Mouse (Mus musculus) retina, adult 2 months (tissue): ENCODE results near the gene Gjd3.

ENCODE experiments used
- DNase-seq: peaks from one replicate; pipeline ENCODE4 v3.0.0-alpha.2; 2012; ENCODE audit warnings: low read depth, low spot score

Gjd3 gene

DNA sequence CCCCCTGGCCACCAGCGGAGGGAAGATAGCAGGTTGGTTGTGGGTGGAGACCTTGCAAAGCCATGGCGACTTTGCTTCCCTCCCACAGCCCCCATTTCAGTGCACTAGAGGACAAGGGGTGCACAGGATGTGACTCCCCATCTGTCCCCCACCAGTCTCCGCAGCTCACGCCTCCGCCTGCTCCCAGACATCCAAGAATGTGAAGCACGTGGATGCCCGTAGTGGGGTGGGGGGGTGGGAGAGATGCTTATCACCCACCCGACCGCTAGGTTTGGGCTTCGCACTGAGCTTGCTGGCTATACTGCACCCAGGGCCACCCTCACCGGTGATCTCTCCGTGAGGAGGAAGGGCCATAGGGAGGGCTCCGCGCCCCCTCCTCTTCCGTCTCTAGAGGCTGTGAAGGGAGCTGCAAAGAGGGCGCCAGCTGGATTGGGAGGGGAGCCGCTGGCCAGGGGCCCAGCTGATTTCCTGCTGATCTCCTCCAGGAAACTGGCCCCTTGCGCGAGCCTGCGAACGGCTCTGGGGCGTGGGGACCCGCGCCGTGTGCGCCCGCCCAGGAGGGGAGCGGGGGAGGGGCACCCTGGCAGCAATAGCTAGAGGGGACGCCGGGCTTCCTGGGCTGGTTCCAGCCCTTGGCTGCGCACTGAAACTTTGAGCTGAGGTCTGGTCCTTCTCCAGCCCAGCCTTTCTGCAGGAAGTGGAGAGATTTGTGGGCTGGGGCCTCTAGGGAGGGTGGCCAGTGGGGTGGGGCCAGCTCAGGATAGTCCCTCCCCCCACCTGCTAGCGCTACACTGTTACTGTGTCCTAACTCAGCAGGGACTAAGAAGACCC is 19.4 kb downstream of the Gjd3 start:
- DNase-seq: no peak

DNA sequence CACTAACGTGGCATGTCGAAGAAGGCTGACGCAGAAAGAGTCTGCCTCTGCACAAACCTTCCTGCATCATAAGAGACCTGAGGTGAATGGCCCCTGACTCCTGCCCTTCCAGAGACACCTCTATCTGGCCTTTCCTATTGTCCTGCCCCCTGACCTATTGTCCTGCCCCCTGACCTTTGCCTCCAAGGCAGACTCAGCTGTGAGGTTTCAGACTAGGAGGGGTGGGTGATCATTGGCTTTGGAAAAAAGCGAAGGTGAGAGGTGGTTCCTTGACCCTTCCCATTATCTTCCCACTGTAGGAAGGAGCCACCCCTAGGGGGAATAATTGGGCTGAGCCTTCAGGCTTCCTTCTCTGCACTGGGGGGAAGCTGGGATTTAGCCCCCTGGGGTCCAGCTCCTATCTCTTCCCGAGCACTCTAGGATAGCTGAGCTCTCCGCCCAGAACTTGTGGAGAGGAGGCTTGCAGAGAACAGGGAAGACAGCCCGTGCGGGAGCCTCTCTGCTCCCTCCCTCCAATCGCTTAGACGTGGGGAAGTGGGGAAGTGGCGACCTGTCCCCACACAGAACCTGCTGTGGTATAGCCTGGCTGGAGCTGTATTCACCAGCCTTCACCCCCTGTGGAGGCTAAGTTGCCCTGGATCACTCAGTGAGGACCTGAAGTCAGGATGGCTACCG is 20.3 kb downstream of the Gjd3 start:
- DNase-seq: no peak

DNA sequence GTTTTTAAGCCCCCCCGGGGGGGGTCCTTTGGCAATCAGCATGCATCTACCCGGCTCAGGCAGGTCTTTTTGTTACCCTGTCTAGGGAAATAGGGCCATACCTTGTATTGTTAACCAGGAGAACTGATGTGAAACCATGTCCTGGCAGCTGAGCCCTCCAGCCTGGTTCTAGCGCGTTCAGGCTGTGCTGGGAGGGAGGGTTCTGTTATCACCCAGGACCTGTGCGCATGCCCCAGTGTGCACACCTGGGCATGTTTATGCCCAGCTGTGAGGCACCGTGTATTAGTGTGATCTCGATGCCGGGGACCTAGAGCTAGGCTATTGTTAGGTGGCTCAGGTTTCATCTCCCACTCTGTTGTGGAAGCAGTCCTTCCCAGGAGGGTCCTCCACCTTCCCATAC is 21.1 kb downstream of the Gjd3 start:
- no peak for DNase-seq

DNA sequence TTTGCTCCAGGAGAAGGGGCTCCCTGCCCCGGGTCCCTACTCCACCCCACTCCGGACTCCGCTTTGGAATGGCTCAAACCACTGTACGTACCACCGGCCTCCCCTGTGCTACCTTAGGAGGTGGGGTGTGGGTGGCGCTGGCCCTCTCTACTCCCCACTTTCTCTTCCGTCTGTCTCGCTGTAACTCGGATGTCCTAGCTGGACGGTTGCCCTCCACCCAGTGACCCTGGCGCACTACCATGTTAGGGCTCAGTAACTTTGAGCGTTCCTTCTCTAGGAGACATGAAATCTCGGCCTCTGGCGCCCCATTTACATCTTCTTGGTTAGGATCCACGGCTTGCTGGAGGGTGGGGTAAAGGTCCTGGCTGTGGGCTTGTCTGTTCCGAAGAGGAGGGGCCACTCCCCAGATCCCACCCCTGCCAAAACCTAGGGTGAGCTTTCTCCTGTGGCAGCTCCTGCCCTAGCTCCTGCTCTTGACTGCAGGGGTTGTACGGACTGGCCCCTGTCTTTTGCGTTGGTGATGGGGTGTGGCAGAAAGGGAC is 21.7 kb downstream of the Gjd3 start:
- no peak for DNase-seq

DNA sequence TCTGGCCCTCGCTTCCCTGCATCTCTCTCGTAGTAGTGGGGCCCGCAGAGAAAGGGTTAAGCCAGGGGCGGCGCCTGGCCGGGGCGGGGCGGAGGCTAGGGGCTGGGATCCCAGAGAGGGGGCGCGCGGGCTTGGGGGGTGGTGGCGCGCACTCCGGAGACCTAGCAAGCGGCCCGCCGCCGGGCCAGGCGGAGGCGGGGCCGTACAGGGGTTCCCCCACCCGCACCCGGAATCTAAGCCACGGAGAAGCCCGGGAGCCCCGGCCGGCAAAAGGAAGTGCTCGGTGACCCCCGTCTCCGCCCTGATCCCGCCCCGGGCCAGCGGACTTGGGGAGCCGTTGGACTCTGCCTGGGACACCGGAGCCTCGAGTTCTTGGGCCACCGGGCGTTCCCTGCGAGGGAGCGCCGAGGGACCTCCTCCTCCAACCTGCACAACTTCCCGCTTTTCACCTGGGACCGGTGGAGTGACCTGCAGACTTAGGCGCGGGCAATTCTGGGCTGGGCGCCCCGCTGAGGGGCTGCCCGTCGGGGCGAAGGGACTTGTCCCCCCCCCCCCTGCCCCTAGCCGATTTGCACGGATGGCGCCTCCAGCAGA is 22.4 kb downstream of the Gjd3 start:
- DNase-seq: no peak

DNA sequence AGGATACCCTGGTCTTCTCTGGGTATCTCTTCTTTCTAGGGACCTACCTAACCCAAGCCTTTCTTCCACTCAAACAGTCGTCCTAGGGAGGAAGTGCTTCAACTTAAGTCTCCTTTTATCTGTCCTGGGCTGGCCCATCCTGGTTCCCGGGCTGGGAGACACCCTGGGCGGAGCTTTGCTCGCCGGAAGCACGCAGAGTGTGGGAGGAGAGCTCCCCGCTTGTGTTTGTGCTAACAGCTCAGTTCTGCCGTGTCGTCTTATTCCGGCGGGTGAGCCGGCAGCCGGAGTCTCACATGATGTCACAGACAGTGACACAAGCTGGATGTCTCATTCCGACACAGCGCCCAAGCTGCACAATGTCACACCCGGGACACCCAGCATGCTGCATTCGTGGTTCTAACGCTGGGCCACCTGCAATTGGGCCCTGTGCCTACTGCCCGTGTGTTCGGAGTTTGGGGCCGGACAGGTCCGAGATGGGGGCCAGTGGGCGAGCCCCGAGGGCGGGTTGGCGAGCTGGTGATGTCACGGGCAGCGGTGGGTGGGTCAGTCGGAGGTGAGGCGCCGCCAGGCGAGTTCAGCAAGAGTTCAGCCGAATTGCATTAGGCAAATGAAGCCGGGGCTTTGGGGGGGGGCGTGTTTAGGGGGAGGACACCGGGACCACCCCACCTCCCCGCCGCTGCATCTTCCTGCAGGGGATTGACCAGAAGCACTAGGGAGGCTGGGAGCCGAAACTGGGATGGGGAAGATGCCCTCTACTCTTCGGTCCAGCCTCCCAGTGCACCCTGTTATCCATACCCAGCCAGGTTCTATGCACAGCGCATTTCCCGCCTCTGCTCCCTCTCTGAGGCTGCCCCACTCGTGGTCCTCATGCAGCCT is 23.1 kb downstream of the Gjd3 start:
- no peak for DNase-seq

DNA sequence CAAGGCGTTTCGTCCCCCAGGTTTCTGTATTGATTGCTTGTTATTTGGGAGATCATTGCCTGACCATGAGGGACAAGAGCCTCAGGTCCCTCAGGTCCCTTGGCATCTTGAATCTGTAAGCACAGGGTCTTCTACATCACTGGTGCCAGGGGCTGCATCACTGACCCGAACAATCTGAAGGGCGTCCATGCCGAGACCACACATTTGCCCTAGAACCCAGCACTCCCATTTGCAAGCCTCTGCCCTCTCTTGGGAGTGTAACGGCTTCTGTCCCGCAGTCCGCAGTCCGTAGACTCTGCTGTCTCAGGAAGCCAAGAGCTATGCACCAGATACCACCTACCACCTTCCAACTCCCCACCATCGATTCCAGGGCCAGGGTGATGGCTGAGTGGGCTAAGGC is 26.5 kb downstream of the Gjd3 start:
- no peak for DNase-seq

DNA sequence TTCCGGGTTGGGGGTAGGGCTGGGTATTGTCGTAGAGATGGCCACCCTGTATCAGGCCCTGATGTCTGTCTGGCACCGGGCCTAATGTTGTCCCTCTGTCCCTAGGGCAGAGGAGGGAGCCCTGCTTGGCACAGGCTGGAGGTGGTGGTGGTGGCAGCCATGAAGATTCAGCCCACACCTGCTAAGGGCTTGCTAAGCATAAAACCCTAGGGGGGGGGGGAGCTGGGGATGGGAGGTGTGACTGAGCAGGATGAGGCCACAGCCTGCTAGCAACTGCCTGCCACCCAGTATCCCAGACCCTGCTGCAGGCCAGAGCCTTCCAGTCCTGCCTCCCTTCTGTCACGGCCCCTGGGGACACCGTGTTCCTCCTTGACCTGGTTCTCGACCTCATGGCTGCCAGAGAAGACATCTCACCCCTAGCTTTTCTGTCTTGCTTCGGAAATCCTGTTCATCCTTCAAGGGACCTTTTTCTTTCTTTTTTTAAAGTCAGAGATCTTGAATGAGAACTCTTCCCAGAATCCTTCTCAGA is 27.0 kb downstream of the Gjd3 start:
- no peak for DNase-seq

DNA sequence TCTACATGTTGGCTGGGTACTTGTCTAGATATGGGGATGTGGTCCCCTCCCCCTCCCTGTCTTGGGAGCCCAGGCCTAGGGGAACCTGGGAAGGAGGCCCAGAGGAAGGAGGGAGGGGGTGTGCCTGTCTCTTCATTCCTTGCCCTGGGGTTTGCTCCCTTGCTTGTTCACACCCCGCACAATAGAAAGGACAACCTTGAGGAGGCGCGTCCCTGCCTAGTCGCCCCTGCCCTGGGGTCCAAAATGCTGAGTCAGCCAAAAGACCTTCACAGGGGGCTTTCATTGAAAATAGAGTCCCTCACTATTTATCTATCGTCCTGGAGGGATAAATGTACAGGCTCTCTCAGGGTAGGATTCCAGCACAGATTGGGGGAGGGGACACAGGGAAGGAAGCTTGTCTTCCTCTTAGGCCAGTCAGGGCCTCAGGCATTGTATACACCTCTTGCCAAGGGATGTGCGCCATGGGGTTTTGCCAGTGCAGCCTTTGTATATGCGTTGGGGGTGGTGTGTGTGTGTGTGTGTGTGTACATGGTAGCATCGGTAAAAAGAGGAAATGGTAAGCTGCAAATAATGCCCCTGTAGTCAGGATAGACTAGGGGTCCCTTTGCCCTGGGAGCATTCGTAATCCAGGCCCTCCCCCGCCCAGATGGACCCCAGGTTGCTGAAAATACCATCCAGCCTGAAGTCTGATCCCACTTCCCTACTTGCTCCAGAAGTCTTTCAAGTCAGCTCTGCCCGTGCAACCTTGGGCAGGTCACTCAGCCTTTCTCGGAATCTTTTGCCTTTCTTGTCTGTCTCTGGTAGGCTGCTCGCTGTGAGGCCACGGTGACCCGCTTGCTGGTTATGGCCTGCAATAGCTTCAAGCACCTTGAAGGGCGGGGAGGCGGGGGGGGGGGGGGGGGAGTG is 27.8 kb downstream of the Gjd3 start:
- DNase-seq: no peak

DNA sequence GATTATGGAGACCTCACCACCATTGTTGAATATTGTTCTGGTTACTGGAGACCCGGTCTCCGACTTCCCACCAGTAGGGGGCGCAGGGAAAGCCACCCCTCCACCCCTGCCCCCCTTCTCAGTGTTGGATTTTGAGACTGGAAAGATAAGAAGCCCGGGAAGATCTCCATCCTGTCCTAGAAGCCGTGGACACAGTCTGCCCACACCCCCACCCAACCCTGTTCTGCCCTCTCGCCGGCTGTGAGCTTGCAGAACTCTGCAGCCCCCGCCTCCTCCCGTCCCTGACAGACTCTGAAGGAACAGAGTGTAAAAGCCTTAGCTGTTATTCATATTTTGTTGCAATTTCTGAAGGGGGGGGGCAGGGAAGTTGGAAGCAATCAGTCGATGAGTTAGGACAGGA is 28.4 kb downstream of the Gjd3 start:
- no peak for DNase-seq

DNA sequence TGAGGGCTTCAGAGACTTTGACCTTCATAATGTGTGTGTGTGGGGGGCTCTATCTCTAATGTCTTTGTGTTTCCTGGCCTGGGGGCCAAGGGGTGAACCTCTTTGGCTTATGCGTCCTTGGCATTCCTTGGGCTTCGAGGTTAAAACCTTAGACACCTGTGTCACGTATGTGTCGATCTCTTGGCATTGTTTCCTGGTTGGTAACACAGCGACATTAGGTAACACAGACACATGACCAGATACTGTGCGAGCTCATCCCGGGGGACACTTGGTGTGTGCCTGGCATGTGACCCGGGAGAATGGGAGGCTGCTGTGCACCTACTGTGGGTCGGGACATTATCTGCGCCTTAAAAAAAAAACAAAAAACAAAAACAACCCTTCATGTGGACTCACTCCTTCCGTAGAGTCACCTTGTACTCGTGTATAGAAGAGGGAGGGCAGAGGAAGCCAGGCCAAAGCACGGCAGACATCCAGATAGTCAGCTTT is 28.9 kb downstream of the Gjd3 start:
- no peak for DNase-seq

DNA sequence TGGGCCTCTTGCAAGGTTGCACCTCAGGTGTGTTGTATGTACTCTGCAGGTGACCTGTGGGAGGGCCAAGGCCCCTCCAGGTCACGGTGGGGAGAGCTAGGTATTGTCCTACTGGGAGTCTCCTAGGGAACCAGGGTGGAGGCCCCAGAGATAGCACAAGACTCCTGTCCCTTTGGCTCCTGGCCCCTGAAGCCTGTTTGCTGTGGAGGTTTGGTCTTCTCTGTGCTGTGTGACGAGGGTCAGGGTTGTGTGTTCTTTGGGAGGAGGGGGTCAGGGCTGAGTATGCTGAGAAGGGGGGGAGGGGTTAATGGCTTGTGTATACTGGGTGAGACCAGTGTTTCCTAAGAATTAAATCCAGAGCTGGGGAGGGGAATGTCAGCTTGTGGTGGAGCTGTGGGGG is 29.5 kb downstream of the Gjd3 start:
- DNase-seq: no peak

DNA sequence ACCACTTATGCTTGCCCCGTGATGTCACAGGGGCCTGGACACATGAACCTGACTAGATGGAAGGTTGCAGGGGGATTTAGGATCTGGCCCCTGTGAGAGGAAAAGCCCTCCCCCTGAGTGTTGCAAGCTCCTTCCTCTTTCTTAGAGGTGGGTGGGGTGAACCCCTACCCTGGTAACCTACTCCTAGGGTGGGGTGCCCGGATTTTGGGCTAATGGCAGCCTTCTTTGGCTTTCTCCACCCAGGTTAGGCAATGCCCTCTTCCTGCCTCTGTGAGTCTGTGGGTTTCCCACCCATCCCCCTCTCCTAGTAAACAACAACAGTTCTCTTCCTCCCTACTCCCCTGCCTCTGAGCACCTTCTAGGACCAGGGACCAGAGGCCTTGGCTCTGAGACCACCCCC is 30.1 kb downstream of the Gjd3 start:
- no peak for DNase-seq

DNA sequence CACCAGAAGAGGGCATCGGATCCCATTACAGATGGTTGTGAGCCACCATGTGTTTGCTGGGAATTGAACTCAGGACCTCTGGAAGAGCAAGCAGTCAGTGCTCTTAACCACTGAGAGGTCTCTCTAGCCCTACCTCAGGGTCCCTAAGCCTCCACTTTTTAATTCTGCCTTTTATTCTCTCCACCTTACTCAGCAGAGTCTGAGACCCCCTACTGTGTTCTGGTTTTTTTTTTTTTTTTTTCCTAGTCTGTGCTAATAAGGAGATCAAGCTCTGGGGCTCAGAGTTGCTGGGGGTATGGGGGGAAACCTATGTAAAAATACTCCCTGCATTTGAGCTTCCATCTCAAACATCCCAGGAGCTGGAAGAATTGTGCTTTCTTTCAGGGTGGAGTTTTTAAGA is 30.7 kb downstream of the Gjd3 start:
- no peak for DNase-seq

DNA sequence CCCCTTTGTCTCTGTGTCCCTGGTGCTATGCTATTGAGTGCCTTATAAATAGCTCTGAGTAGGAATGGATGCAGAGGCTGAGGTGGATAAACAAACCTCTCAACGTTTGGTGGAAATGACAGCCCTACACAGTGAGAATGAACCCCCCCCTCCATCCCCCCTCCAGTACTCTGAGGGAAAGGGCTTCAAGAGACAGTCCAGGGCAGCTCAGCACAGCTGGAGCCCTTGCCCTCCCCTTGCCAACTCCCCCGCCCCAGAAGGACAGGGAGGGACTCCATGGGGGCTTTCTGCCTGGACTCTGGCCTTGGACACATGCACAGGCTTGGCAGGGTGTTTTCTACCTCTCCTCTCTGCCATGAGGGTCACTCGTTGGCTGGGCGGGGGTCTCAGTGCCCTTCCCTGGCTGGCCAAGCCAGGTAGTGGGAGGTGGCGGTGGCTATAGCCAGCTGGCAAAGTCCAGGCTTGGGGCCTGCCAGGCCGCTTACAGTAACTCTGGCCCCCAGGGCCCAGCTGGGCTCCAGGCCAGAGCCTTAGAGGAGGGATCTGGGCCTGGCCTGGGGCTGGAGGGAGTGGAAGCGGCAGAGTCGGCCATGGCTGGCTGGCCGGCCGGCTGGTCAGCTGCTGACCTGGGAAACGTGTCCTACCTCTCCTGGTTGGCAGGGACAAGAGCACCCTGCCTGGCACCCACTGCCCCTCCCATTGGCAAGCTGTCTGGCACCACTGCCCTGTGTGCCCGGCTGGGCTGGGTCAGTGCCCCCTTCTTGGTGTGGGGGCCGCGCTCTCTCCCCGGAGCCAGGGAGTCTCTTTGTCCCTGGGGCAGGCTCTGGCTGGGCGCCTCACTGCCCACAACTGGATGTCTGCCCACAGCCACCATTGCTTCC is 31.6 kb downstream of the Gjd3 start:
- no peak for DNase-seq

DNA sequence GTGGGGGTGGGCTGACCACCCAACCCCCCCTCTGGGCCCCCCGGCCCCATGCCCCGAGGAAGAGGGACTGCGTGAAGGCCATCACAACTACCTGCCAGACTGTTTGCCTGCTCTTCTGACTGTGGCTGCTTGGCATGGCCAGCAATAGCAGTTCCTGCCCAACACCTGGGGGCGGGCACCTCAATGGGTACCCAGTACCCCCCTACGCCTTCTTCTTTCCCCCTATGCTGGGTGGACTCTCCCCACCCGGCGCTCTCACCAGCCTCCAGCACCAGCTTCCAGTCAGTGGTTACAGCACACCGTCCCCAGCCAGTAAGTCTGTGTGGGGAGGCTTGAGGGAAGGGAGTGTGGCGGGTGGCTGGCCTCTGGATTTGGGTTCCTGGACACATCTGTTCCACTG is 32.3 kb downstream of the Gjd3 start:
- no peak for DNase-seq

DNA sequence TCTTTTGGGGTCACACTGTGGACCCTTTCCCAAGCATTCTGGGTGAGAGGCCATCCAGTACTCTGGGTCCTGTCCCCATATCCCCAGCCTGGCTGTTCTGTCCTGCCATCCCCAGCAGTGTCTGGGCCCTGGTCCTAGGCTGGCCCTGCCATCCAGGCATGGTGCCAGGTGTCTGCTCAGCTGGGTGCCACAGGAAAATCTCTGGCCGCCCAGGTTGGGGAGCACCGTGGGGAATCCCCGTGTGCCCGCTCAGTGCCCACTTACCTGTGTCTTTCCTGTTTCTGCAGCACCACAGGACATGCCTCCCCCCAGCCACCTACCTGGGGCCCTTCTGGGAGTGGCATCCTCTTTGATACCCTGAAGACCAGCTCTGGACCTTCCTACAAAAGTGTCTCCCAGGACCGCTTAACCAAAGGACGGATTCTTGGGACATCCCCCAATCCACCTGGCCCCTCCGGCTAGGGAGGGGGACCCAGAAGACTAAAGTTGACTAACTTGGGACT is 32.8 kb downstream of the Gjd3 start:
- no peak for DNase-seq

DNA sequence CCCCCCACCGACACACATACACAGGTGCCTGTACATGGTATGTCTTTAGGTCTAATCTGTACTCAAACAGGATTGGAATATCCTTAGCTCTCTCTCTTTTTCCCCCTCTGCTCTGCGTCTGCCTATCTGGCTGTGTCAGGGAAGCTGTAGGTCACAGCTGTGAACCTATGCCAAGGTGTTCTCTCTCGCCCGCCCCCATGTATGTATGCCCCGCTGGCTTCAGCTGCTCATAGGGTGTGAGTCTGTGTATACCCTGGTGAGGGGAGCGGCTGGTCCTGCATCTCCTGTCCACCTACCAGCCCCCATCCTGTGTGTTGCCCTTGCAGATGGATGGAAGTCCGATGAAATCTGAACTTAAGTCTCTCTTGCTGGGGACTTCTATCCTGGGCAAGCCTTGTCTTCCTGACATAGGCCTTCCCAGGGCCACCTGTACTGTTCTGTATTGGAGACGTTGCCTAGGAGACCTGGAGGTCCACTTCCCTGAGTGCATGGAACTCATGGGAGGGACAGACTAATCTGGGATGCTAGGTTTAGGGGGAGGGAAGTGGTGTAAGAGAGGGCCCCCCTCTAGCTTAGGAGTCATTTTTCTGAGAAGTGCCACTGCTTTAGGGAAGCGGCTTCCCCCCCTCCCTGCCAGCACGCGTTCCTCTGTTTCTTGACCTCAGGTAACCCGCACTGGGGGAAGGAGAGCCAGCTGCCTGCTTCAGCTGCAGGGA is 33.4 kb downstream of the Gjd3 start:
- DNase-seq: no peak
